Mouse (Mus musculus) adrenal gland (tissue): Measurements from ENCODE around the gene Tecpr2.

Experiments used
- intact Hi-C: fragments of 180-260 bp; cut with DNase I; formaldehyde crosslinking; loops from one replicate; pipeline ENCODE4 v1.15.1; 2025

Tecpr2 gene

GRCm38 (mm10) chr12:110976589-110977344 lies 87.7 kb downstream of the Tecpr2 start:
- intact Hi-C loops = no loop called here

GRCm38 (mm10) chr12:110977345-110977733 lies 88.3 kb downstream of the Tecpr2 start:
- intact Hi-C loops = no loop called here

- intact Hi-C loops = no loop called here
These were observed 89.0 kb downstream of the Tecpr2 start for GRCm38 (mm10) chr12:110977896-110978606.

GRCm38 (mm10) chr12:110978607-110979406 lies 89.7 kb downstream of the Tecpr2 start, which contains the start of gene Ankrd9:
TSS of gene Ankrd9 (minus strand) at chr12:110979040.
- intact Hi-C loops = no loop called here

GRCm38 (mm10) chr12:110979808-110980207 lies 90.7 kb downstream of the Tecpr2 start:
- intact Hi-C loops = no loop called here

GRCm38 (mm10) chr12:110981736-110982135 lies 92.7 kb downstream of the Tecpr2 start:
- intact Hi-C loops = no loop called here

- intact Hi-C loops = no loop called here
These were observed 94.0 kb downstream of the Tecpr2 start for GRCm38 (mm10) chr12:110983083-110983482.

GRCm38 (mm10) chr12:110983714-110984113 lies 94.7 kb downstream of the Tecpr2 start:
- intact Hi-C loops = no loop called here

- intact Hi-C loops = no loop called here
These were observed 95.5 kb downstream of the Tecpr2 start for GRCm38 (mm10) chr12:110984598-110984997.

- intact Hi-C loops = no loop called here
These were observed 96.1 kb downstream of the Tecpr2 start for GRCm38 (mm10) chr12:110985141-110985540.

GRCm38 (mm10) chr12:110986536-110987425 lies 97.7 kb downstream of the Tecpr2 start:
- intact Hi-C loops = no loop called here

- intact Hi-C loops = no loop called here
These were observed 100.3 kb downstream of the Tecpr2 start for GRCm38 (mm10) chr12:110989409-110989808.

GRCm38 (mm10) chr12:110990500-110990899 lies 101.4 kb downstream of the Tecpr2 start:
- intact Hi-C loops = no loop called here

- intact Hi-C loops = loop anchor here (1.0 kb wide), 1 partner anchor 55 kb away; no protein-coding TSS in a partner anchor
These were observed 102.5 kb downstream of the Tecpr2 start for GRCm38 (mm10) chr12:110991361-110992127.

- intact Hi-C loops = loop anchor here (1.0 kb wide), 1 partner anchor 56 kb away; no protein-coding TSS in a partner anchor
These were observed 103.1 kb downstream of the Tecpr2 start for GRCm38 (mm10) chr12:110992128-110992553.

- intact Hi-C loops = loop anchor here (1.0 kb wide), 1 partner anchor 56 kb away; no protein-coding TSS in a partner anchor
These were observed 103.7 kb downstream of the Tecpr2 start for GRCm38 (mm10) chr12:110992771-110993170.

GRCm38 (mm10) chr12:110993226-110993625 lies 104.2 kb downstream of the Tecpr2 start:
- intact Hi-C loops = no loop called here

GRCm38 (mm10) chr12:110994666-110995065 lies 105.6 kb downstream of the Tecpr2 start:
- intact Hi-C loops = no loop called here

GRCm38 (mm10) chr12:110998092-110998491 lies 109.0 kb downstream of the Tecpr2 start:
- intact Hi-C loops = no loop called here

- intact Hi-C loops = no loop called here
These were observed 110.8 kb downstream of the Tecpr2 start for GRCm38 (mm10) chr12:110999820-111000219.
